Comparison of ENCODE assay signal across 8 mouse cellular contexts in the genomic region with DNA sequence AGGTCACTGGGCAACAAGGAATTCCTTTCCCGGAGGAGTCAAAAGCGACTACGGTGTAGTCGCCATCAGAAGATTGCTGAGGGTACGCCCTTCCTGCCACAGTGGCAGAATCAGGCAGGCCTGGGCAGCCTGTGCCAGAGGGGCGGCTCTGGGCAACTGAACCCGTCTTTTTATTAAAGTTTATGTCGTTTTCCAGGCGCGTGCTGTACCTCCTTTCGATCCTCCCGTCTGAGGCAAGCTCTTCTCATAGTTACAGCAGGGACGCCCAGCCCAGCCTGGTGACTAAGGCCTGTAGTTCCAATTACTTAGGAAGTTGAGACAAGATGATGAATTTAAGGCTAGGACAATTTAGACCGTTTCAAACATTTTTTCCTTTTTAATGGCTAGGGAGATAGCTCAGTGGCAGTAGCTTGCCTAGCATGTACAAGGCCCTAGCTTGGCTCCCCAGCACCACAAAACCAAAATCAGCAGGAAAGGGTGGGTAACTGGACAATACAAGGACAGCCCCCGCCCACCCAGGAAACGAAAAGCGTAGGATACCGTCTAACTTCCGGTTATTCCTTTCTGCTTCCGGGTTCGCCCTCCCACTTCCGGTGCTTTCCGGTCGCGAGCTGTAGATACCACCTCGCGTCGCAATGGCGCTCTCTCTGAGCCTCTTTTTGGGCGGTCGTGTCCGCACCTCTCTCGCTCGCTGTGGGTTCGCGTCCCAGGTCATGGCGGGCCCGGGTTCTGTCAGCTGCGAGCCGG. TPM values are rescaled to one million over a fixed set of nuclear protein-coding genes. Genes with fewer than 3 reads are reported as not detected.
DNase-seq lines count a peak whose midpoint lies in the region; ATAC-seq lines count a peak whose summit lies in the region.

A gene (plus strand): TSS at position 591 of the 747 bp plus-strand sequence.

- H3K36me3 ChIP-seq in embryonic facial prominence, embryonic 12.5 days, result peaks cover 18% of the 10 kb centered on the region
- H3K36me3 ChIP-seq in limb, embryonic 10.5 days, result peaks cover 28% of the 10 kb centered on the region
- peaks cover 19% of the 10 kb centered on the region for H3K36me3 ChIP-seq in midbrain, embryonic 12.5 days

- 24% methylated on average over 40 of the region's 40 CpGs for WGBS in embryonic facial prominence, embryonic 12.5 days
- WGBS in limb, embryonic 10.5 days, result 26% methylated on average over 40 of the region's 40 CpGs
- 27% methylated on average over 40 of the region's 40 CpGs for WGBS in midbrain, embryonic 12.5 days

- ATAC-seq in embryonic facial prominence, embryonic 12.5 days (ENCODE audit: insufficient number of reproducible peaks, insufficient read depth, low FRiP score, low TSS enrichment), result peak; percentile 73
- peak; percentile 95 for ATAC-seq in midbrain, embryonic 12.5 days (ENCODE audit: low FRiP score, low read depth)

- peak within 1 kb of the TSS; percentile 79 for H3K4me3 ChIP-seq in embryonic facial prominence, embryonic 12.5 days
- peak within 1 kb of the TSS; percentile 96 for H3K4me3 ChIP-seq in limb, embryonic 10.5 days
- peak within 1 kb of the TSS; percentile 87 for H3K4me3 ChIP-seq in midbrain, embryonic 12.5 days

- H3K9ac ChIP-seq in embryonic facial prominence, embryonic 12.5 days, result peak within 1 kb of the TSS; percentile 74
- H3K9ac ChIP-seq in midbrain, embryonic 12.5 days (replicated peaks), result peak within 1 kb of the TSS; percentile 78

- H3K4me2 ChIP-seq in embryonic facial prominence, embryonic 12.5 days (replicated peaks), result peak within 1 kb of the TSS; percentile 85
- H3K4me2 ChIP-seq in midbrain, embryonic 12.5 days (replicated peaks), result peak within 1 kb of the TSS; percentile 96

- H3K4me1 ChIP-seq in embryonic facial prominence, embryonic 12.5 days, result peaks cover 7% of the 10 kb centered on the region; the same call in 1 of the 2 replicates
- peaks cover 18% of the 10 kb centered on the region for H3K4me1 ChIP-seq in limb, embryonic 10.5 days
- H3K4me1 ChIP-seq in midbrain, embryonic 12.5 days, result peaks cover 14% of the 10 kb centered on the region

- no peaks in the 10 kb centered on the region for H3K9me3 ChIP-seq in embryonic facial prominence, embryonic 12.5 days
- H3K9me3 ChIP-seq in limb, embryonic 10.5 days (replicated peaks), result no peaks in the 10 kb centered on the region
- no peaks in the 10 kb centered on the region for H3K9me3 ChIP-seq in midbrain, embryonic 12.5 days

- peaks cover 4% of the 10 kb centered on the region; the same call in 1 of the 2 replicates for H3K27me3 ChIP-seq in embryonic facial prominence, embryonic 12.5 days
- no peaks in the 10 kb centered on the region for H3K27me3 ChIP-seq in limb, embryonic 10.5 days (ENCODE audit: low read depth, poor library complexity, severe bottlenecking)
- H3K27me3 ChIP-seq in midbrain, embryonic 12.5 days, result peaks cover 35% of the 10 kb centered on the region

- H3K27ac ChIP-seq in embryonic facial prominence, embryonic 12.5 days, result peak within 1 kb of the TSS; percentile 77
- H3K27ac ChIP-seq in limb, embryonic 10.5 days, result peak within 1 kb of the TSS; percentile 91
- peak within 1 kb of the TSS; percentile 54 for H3K27ac ChIP-seq in midbrain, embryonic 12.5 days (replicated peaks)

- DNase-seq in 3T3-L1 (ENCODE audit: low read depth, low spot score), result peak; percentile 92
- DNase-seq in adrenal gland, postnatal 36 days, result peak; percentile 89 to 93
- peak; percentile 98 for DNase-seq in heart, adult 11 months
- peak; percentile 87 for DNase-seq in kidney, adult 18-20 months
- DNase-seq in limb, embryonic 10.5 days (ENCODE audit: low spot score), result peak; percentile 89
- DNase-seq in skeletal muscle tissue, adult 2 months (ENCODE audit: low read depth, low spot score), result peak; percentile 73

RNA-seq across cellular contexts. Expression of the gene that starts here (rescaled TPM):
- total RNA-seq in adrenal gland, postnatal 36 days (2021), result 10 to 100 TPM; 43.1 to 58.6 TPM
- polyA plus RNA-seq in embryonic facial prominence, embryonic 12.5 days (2016; fragmentation: Nextera tagmentation; extraction: Ambion mirVana), result 56.2 and 59.6 TPM in 2 replicates
- polyA plus RNA-seq in limb, embryonic 10.5 days (2016; fragmentation: Nextera tagmentation; extraction: Ambion mirVana), result 42.5 and 45.7 TPM in 2 replicates
- polyA plus RNA-seq in midbrain, embryonic 12.5 days (2016; fragmentation: Nextera tagmentation; extraction: Ambion mirVana), result 56.7 and 57.5 TPM in 2 replicates

Comparison
In these comparisons a context has a peak if more than half of its experiments do, and no peak if none do; other contexts are left out.
1. Peak in every context shown above with its lines: DNase-seq, ATAC-seq, H3K4me3 ChIP-seq and H3K27ac ChIP-seq.